Mouse (Mus musculus) liver, postnatal 0 days (tissue): Measurements from ENCODE around the gene Atp6v1g2.

ENCODE experiments used
- CTCF ChIP-seq: sonication (generic); IDR thresholded peaks from 2 replicates; pipeline ENCODE4 v1.5.1; 2016; ENCODE audit warnings: antibody characterized with exemption, low read depth
- EP300 ChIP-seq: IDR thresholded peaks from 2 replicates; pipeline ENCODE4 v1.6.1; 2016; ENCODE audit warnings: antibody characterized with exemption, low read depth, mild to moderate bottlenecking

GRCm38 (mm10) chr17:35237504-35237903 is 4.0 kb downstream of the Atp6v1g2 start:
- TF ChIP-seq CTCF: no peak
- no peak for TF ChIP-seq EP300
